Mouse (Mus musculus) limb, embryonic 11.5 days (tissue): ENCODE measurements around the gene Bms1. TPM values are rescaled to one million over a fixed set of nuclear protein-coding genes. Genes with fewer than 3 reads are reported as not detected.

Experiments used
- ATAC-seq: fragments of 200-750 bp; cut with Nextera tagmentation; 2 replicates; pipeline ENCODE4 v1.8.0; 2017; ENCODE audit warnings: low read depth; ENCODE audit not compliant: insufficient number of reproducible peaks, low FRiP score, low TSS enrichment
- DNase-seq: peaks from one replicate; pipeline ENCODE4 v3.0.0-alpha.2; 2015; ENCODE audit warnings: low spot score
- H3K27ac ChIP-seq: fragments of 300-500 bp; sonication (generic); replicated peaks from 2 replicates; pipeline ENCODE4 v1.5.1; 2014; ENCODE audit warnings: low read depth, mild to moderate bottlenecking, low read length
- H3K27me3 ChIP-seq: fragments of 300-500 bp; sonication (generic); 2 replicates; pipeline ENCODE4 v1.6.1; 2014; ENCODE audit warnings: mild to moderate bottlenecking, low read length, mixed read lengths; ENCODE audit not compliant: control insufficient read depth, insufficient read depth
- H3K36me3 ChIP-seq: fragments of 300-500 bp; sonication (generic); 2 replicates; pipeline ENCODE4 v1.6.1; 2014; ENCODE audit warnings: mild to moderate bottlenecking, low read length, moderate library complexity, mixed read lengths; ENCODE audit not compliant: control insufficient read depth, insufficient read depth
- H3K4me1 ChIP-seq: fragments of 300-500 bp; sonication (generic); 2 replicates; pipeline ENCODE4 v1.6.1; 2014; ENCODE audit warnings: low read length, mixed read lengths; ENCODE audit not compliant: control insufficient read depth, insufficient read depth
- H3K4me2 ChIP-seq: fragments of 300-500 bp; sonication (generic); 2 replicates; pipeline ENCODE4 v1.6.1; 2014; ENCODE audit warnings: low read depth, mild to moderate bottlenecking, moderate library complexity; ENCODE audit not compliant: severe bottlenecking
- H3K4me3 ChIP-seq: fragments of 300-500 bp; sonication (generic); 2 replicates; pipeline ENCODE4 v1.5.1; 2014; ENCODE audit warnings: low read depth, low read length
- H3K9ac ChIP-seq: fragments of 300-500 bp; sonication (generic); 2 replicates; pipeline ENCODE4 v1.6.1; 2014; ENCODE audit warnings: mild to moderate bottlenecking, low read length
- H3K9me3 ChIP-seq: fragments of 300-500 bp; sonication (generic); 2 replicates; pipeline ENCODE4 v1.6.1; 2016; ENCODE audit warnings: low read length; ENCODE audit not compliant: control insufficient read depth
- WGBS: fragments of 180-500 bp; shearing (Covaris S2); extraction: QIAGEN DNeasy Blood & Tissue Kit; methylation state at CpG from one replicate; pipeline ENCODE4 v1.1.7; 2014; 5-methylcytosine and 5-hydroxymethylcytosine counted together
- polyA plus RNA-seq: library from polyadenylated mRNA; unstranded; fragments of >200 nt; fragmentation: Nextera tagmentation; extraction: Ambion mirVana; gene quantifications from 2 replicates; pipeline ENCODE4 v1.2.1, GENCODE M21; 2014

The Bms1 gene
- polyA plus RNA-seq, 1 experiment from 2014 or later = 52.5 TPM

DNA sequence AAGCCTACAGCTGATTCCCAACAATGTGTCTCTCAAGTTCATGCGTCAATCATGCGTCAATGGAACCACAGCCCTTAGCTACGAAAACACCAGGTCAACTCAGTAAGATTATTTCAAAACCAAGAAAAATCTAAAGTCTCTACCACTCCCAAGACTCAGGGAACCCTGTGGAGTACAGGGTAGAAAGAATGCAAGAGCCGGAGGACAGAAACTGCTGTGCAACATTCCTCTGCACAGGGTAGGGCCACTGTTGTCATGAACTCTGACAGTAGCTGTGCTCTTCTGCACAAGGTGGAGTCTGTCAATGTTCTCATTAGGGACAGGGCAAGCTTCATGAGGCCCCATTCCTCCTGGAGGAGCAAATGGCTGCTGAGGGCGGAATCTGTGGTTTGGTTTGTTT, 10.8 kb downstream of the Bms1 start:
- 98% methylated on average over 5 of the region's 5 CpGs for WGBS
- no peak overlapping the region for H3K4me2 ChIP-seq

GRCm38 (mm10) chr6:118406421-118406820, 12.9 kb downstream of the Bms1 start:
- Histone ChIP-seq H3K27me3 (no peaks in the 10 kb centered on the region), H3K36me3 (peaks cover 22% of the 10 kb centered on the region), H3K27ac (no peak overlapping the region), H3K4me2 (no peak overlapping the region), H3K4me3 (no peak overlapping the region), H3K9me3 (no peaks in the 10 kb centered on the region), H3K9ac (no peak overlapping the region), H3K4me1 (no peaks in the 10 kb centered on the region)
- ATAC-seq (no peak), DNase-seq (no peak)
- 89% methylated on average over 4 of the region's 4 CpGs for WGBS

More for the DNA sequence above, 10.8 kb downstream of the Bms1 start:
- H3K27ac ChIP-seq = no peak overlapping the region
- H3K9me3 ChIP-seq = no peaks in the 10 kb centered on the region
- H3K4me3 ChIP-seq = no peak overlapping the region
- no peak overlapping the region for H3K9ac ChIP-seq
- H3K36me3 ChIP-seq = peaks cover 23% of the 10 kb centered on the region
- no peaks in the 10 kb centered on the region for H3K27me3 ChIP-seq
- DNase-seq (no peak), ATAC-seq (no peak)
- no peaks in the 10 kb centered on the region for H3K4me1 ChIP-seq

DNA sequence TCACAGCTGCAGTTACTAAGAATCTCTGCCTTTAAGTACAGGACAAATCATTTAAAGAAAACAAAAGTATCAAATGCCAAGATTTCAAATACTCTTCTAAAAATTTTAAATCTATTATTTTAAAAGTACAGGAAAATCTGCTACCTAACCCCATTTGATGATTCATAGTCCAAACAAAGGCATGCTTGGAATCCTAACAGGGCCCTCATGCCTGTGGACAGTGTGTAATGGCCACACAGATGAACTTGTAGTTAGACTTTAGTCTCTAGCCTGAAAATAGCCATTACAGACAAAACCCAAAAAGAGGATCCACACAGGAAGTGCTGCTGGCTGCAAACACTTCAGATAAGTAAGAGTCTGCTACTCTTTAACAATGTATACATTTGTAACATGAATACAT, 28.5 kb downstream of the Bms1 start:
- H3K27ac ChIP-seq = no peak overlapping the region
- no peak for DNase-seq
- H3K9me3 ChIP-seq = no peaks in the 10 kb centered on the region
- H3K9ac ChIP-seq = no peak overlapping the region
- peaks cover 16% of the 10 kb centered on the region; the same call in 1 of the 2 replicates for H3K36me3 ChIP-seq
- no peak overlapping the region for H3K4me3 ChIP-seq
- ATAC-seq = no peak
- no peaks in the 10 kb centered on the region for H3K4me1 ChIP-seq
- H3K4me2 ChIP-seq = no peak overlapping the region
- no peaks in the 10 kb centered on the region for H3K27me3 ChIP-seq

DNA sequence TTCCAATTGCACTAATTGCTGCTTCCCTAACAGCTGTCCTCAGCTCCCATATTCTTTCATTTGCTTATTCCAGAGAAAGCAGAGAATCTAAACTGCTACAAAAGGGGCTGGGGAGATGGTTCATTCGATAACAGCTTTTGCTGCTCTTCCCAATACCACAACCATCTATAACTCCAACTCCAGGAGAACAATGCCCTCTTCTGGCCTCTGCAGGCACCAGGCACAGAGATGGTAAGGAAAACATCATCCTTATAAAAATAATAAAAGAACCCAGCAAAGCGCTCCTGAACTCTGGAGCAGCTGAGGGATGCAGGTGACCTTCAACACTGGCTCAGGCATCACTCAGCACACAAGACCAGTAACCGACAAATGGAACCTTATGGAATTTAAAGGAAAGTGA, 33.3 kb downstream of the Bms1 start:
- Histone ChIP-seq H3K9ac (no peak overlapping the region), H3K4me1 (no peaks in the 10 kb centered on the region), H3K27ac (no peak overlapping the region), H3K4me3 (no peak overlapping the region), H3K4me2 (no peak overlapping the region), H3K36me3 (peaks cover 20% of the 10 kb centered on the region), H3K9me3 (no peaks in the 10 kb centered on the region), H3K27me3 (no peaks in the 10 kb centered on the region)
- ATAC-seq (no peak), DNase-seq (no peak)
- WGBS = 92% methylated on average over 3 of the region's 3 CpGs

- Histone ChIP-seq H3K27ac (no peak overlapping the region), H3K4me1 (peaks cover 5% of the 10 kb centered on the region), H3K4me3 (no peak overlapping the region), H3K9ac (no peak overlapping the region), H3K27me3 (no peaks in the 10 kb centered on the region), H3K4me2 (no peak overlapping the region), H3K9me3 (no peaks in the 10 kb centered on the region), H3K36me3 (peaks cover 10% of the 10 kb centered on the region)
- 81% methylated on average over 4 of the region's 4 CpGs for WGBS
- no peak for ATAC-seq
- DNase-seq = no peak
Observed at GRCm38 (mm10) chr6:118381234-118381633, 38.0 kb downstream of the Bms1 start.

DNA sequence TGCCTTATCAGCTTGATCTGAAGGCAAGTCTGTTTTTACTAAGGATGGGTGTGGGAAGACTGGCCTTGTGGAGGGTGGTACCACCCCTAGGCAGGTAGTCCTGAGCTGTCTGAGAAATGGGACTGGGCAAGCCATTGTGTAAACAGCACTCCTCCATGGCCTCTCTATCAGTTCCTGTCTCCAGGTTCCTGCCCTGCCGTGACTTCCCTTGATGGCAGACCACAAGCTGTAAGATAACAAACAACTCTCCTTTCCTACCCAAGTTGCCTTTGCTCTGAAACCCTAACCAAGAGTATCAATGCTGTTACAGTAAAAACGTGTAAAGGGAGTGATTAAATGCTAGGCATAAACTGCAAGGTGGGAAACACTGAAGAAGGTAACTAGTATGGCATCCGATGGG, 38.6 kb downstream of the Bms1 start:
- Histone ChIP-seq H3K4me1 (peaks cover 8% of the 10 kb centered on the region), H3K9me3 (no peaks in the 10 kb centered on the region), H3K9ac (no peak overlapping the region), H3K36me3 (peaks cover 10% of the 10 kb centered on the region), H3K4me3 (no peak overlapping the region), H3K27ac (no peak overlapping the region), H3K27me3 (no peaks in the 10 kb centered on the region), H3K4me2 (no peak overlapping the region)
- no peak for ATAC-seq
- WGBS = 56% methylated on average over 3 of the region's 3 CpGs
- DNase-seq = no peak

- Histone ChIP-seq H3K9me3 (no peaks in the 10 kb centered on the region), H3K9ac (no peak overlapping the region), H3K4me1 (peaks cover 8% of the 10 kb centered on the region), H3K27me3 (no peaks in the 10 kb centered on the region), H3K4me2 (no peak overlapping the region), H3K36me3 (peaks cover 7% of the 10 kb centered on the region), H3K4me3 (no peak overlapping the region), H3K27ac (no peak overlapping the region)
- 34% methylated on average over 20 of the region's 20 CpGs for WGBS
- ATAC-seq (peak; percentile 84), DNase-seq (peak; percentile 94)
Observed at GRCm38 (mm10) chr6:118379451-118380167, 39.7 kb downstream of the Bms1 start.

- H3K4me3 ChIP-seq = no peak overlapping the region
- WGBS = 55% methylated on average over 10 of the region's 10 CpGs
- H3K27ac ChIP-seq = no peak overlapping the region
- H3K27me3 ChIP-seq = no peaks in the 10 kb centered on the region
- H3K9me3 ChIP-seq = no peaks in the 10 kb centered on the region
- DNase-seq (no peak), ATAC-seq (no peak)
- no peak overlapping the region for H3K4me2 ChIP-seq
- H3K9ac ChIP-seq = no peak overlapping the region
- peaks cover 8% of the 10 kb centered on the region for H3K4me1 ChIP-seq
- peaks cover under 1% of the 10 kb centered on the region; the same call in 1 of the 2 replicates for H3K36me3 ChIP-seq
Observed at GRCm38 (mm10) chr6:118377611-118378010, 41.7 kb downstream of the Bms1 start.

DNA sequence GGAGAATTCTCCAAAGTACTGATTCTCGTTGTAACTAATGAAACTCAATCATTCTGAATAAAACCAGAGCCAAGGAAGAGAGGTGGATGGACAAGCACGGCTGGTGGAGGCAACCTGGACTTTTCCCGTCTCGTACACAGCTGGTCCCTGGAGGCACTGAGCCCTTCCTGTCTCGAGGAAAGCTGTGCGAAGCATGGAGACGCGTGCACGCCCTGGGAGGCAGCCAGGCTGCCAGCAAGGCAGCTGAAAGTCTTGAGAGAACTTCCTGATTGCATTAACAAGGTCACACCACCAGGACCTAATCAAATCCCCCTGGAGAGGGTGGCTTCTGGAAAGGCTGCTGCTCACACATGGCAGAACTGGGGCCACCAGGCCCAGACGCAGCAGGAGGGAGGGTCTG, 43.3 kb downstream of the Bms1 start:
- ATAC-seq (no peak), DNase-seq (peak; percentile 44)
- WGBS = 7% methylated on average over 10 of the region's 10 CpGs
- no peak overlapping the region for H3K4me2 ChIP-seq
- no peak overlapping the region for H3K9ac ChIP-seq
- H3K9me3 ChIP-seq = no peaks in the 10 kb centered on the region
- no peak overlapping the region for H3K27ac ChIP-seq
- H3K36me3 ChIP-seq = no peaks in the 10 kb centered on the region
- H3K4me1 ChIP-seq = peaks cover 8% of the 10 kb centered on the region
- no peak overlapping the region for H3K4me3 ChIP-seq
- H3K27me3 ChIP-seq = no peaks in the 10 kb centered on the region
